Mouse (Mus musculus) heart, embryonic 14.5 days (tissue): Measurements from ENCODE around the gene Pold1. TPM values are rescaled to one million over a fixed set of nuclear protein-coding genes. Genes with fewer than 3 reads are reported as not detected.

Source experiments
- ATAC-seq: fragments of 200-750 bp; cut with Nextera tagmentation; 2 replicates; pipeline ENCODE4 v1.8.0; 2017; ENCODE audit warnings: low read depth, moderate TSS enrichment; ENCODE audit not compliant: insufficient number of reproducible peaks, insufficient read depth, low FRiP score
- H3K27ac ChIP-seq, 2 experiments: fragments of 200-500 bp in 1 of 2; fragments of 300-500 bp in 1 of 2; sonication (generic) in 1 of 2; replicated peaks in 1 of 2; 2 replicates each; pipeline ENCODE4 v1.5.1; 2012 to 2014; ENCODE audit warnings: low read depth in 2 of 2, low read length in 2 of 2, control low read depth in 1 of 2, mild to moderate bottlenecking in 1 of 2, mixed read lengths in 1 of 2; ENCODE audit not compliant: control insufficient read depth in 1 of 2, insufficient read depth in 1 of 2
- H3K27me3 ChIP-seq: fragments of 300-500 bp; sonication (generic); 2 replicates; pipeline ENCODE4 v1.6.1; 2014; ENCODE audit warnings: mild to moderate bottlenecking, low read length, control low read depth; ENCODE audit not compliant: control insufficient read depth, insufficient read depth
- H3K36me3 ChIP-seq: fragments of 300-500 bp; sonication (generic); 2 replicates; pipeline ENCODE4 v1.6.1; 2014; ENCODE audit warnings: mild to moderate bottlenecking, control low read depth, low read length, mixed read lengths; ENCODE audit not compliant: control insufficient read depth, insufficient read depth
- H3K4me1 ChIP-seq, 2 experiments: fragments of 200-500 bp in 1 of 2; fragments of 300-500 bp in 1 of 2; sonication (generic) in 1 of 2; 2 replicates each; pipeline ENCODE4 v1.6.1; 2012 to 2014; ENCODE audit warnings: low read length in 2 of 2, control low read depth in 1 of 2, mixed read lengths in 1 of 2; ENCODE audit not compliant: control insufficient read depth in 2 of 2, insufficient read depth in 2 of 2
- H3K4me2 ChIP-seq: fragments of 300-500 bp; sonication (generic); 2 replicates; pipeline ENCODE4 v1.6.1; 2014; ENCODE audit warnings: mild to moderate bottlenecking, low read length
- H3K4me3 ChIP-seq, 2 experiments: fragments of 200-500 bp in 1 of 2; fragments of 300-500 bp in 1 of 2; sonication (generic) in 1 of 2; 2 replicates each; pipeline ENCODE4 v1.5.1; 2012 to 2014; ENCODE audit warnings: low read length in 2 of 2, mild to moderate bottlenecking in 2 of 2, control low read depth in 1 of 2, low read depth in 1 of 2, moderate library complexity in 1 of 2; ENCODE audit not compliant: control insufficient read depth in 1 of 2, insufficient read depth in 1 of 2
- H3K9ac ChIP-seq: fragments of 300-500 bp; sonication (generic); 2 replicates; pipeline ENCODE4 v1.6.1; 2014; ENCODE audit warnings: mild to moderate bottlenecking, low read length
- H3K9me3 ChIP-seq: fragments of 300-500 bp; sonication (generic); 2 replicates; pipeline ENCODE4 v1.6.1; 2016; ENCODE audit warnings: low read length, control low read depth; ENCODE audit not compliant: control insufficient read depth
- WGBS: fragments of 180-500 bp; shearing (Covaris S2); extraction: QIAGEN DNeasy Blood & Tissue Kit; methylation state at CpG from one replicate; pipeline ENCODE4 v1.1.7; 2014; 5-methylcytosine and 5-hydroxymethylcytosine counted together
- polyA plus RNA-seq: library from polyadenylated mRNA; unstranded; fragments of >200 nt; fragmentation: Nextera tagmentation; extraction: Ambion mirVana; gene quantifications from 2 replicates; pipeline ENCODE4 v1.2.1, GENCODE M21; 2014

The Pold1 gene
- polyA plus RNA-seq, 1 experiment from 2014 or later, result 29.2 TPM

DNA sequence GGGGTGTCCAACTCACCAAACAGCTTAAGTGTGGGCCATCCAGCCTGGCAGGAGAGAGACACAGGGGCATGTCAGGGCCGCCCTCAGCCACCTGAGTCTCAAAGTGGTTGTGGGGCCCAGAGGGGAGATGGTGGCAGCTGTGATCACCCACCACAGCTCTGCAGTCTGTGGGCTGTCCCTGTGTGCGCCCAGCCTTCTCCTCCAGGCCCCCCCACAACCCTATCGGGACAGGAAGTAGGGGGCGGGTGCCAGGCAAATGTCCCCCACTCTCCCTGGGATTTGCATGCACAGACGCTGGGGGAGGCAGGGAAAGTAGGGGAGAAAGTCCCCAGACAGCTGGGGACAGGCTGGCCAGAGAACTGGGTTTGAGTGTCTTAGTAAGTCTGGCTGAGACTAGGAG, 17.4 kb downstream of the Pold1 start:
- Histone ChIP-seq H3K27me3 (peaks cover 17% of the 10 kb centered on the region), H3K9me3 (no peaks in the 10 kb centered on the region), H3K4me2 (no peak overlapping the region), H3K4me1 (peaks cover 3 to 8% of the 10 kb centered on the region in 2 experiments), H3K9ac (no peak overlapping the region), H3K36me3 (peaks cover 38% of the 10 kb centered on the region), H3K27ac (no peak overlapping the region), H3K4me3 (no peak overlapping the region)
- no peak for ATAC-seq
- WGBS, result 36% methylated on average over 5 of the region's 5 CpGs

GRCm38 (mm10) chr7:44530507-44530906, 18.1 kb downstream of the Pold1 start:
- peaks cover 32% of the 10 kb centered on the region for H3K36me3 ChIP-seq
- peaks cover 19% of the 10 kb centered on the region for H3K27me3 ChIP-seq
- H3K27ac ChIP-seq, result no peak overlapping the region
- H3K9ac ChIP-seq, result no peak overlapping the region
- 71% methylated on average over 3 of the region's 3 CpGs for WGBS
- no peaks in the 10 kb centered on the region for H3K9me3 ChIP-seq
- ATAC-seq, result no peak
- H3K4me3 ChIP-seq, result no peak overlapping the region
- no peak overlapping the region for H3K4me2 ChIP-seq
- H3K4me1 ChIP-seq, result peaks cover 4 to 8% of the 10 kb centered on the region in 2 experiments; a peak in 3 of 4 replicates

GRCm38 (mm10) chr7:44529518-44529917, 19.1 kb downstream of the Pold1 start:
- Histone ChIP-seq H3K4me1 (peaks cover 14 to 16% of the 10 kb centered on the region in 2 experiments), H3K36me3 (peaks cover 22% of the 10 kb centered on the region), H3K27me3 (peaks cover 22% of the 10 kb centered on the region), H3K27ac (no peak overlapping the region), H3K4me3 (no peak overlapping the region), H3K9ac (no peak overlapping the region), H3K9me3 (no peaks in the 10 kb centered on the region), H3K4me2 (no peak overlapping the region)
- no peak for ATAC-seq
- 69% methylated on average over 5 of the region's 5 CpGs for WGBS

DNA sequence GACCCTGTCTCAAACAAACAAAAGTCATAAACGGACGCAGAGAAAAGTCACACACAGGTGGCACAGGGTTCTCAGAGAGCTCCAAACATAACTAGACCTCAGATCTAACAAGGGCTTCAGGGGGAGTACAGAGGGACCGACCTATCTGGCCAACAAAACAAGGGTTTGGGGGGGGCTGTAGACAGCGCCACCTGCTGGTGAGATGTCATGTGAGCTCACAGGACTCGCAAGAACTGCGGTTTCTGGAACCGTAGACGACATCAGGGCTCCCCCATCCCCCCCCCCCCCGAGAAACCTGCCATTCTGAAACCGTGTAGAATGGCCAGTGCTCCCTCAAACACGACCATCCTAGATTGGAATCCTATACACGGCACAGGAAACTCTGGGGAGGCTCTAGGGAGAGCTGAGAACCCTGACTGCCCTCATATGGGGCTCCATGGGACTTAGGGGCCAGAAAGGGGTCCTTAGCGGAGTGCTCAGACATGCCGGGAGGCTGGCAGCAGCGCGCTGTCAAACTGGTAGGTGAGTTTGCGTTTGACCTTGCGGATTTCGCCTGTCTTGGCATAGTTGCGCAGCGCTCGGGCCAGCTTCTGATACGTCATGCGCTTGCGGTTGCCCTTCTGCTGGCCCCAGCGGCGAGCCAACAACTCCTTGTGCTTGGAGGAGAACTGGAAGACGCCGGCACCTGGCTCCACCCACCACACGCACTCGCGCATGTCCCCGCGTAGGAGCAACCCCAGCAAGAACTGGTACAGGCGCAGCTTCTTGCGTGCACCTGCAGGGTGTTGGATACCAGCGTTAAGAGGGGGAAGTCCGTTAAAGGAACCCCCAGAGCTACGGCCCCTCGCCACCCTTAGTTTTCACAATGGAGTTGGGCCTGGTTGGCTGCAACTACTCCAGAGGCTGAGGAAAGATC, 20.9 kb downstream of the Pold1 start:
- peaks cover 40% of the 10 kb centered on the region for H3K27me3 ChIP-seq
- ATAC-seq, result no peak
- no peak overlapping the region for H3K27ac ChIP-seq

DNA sequence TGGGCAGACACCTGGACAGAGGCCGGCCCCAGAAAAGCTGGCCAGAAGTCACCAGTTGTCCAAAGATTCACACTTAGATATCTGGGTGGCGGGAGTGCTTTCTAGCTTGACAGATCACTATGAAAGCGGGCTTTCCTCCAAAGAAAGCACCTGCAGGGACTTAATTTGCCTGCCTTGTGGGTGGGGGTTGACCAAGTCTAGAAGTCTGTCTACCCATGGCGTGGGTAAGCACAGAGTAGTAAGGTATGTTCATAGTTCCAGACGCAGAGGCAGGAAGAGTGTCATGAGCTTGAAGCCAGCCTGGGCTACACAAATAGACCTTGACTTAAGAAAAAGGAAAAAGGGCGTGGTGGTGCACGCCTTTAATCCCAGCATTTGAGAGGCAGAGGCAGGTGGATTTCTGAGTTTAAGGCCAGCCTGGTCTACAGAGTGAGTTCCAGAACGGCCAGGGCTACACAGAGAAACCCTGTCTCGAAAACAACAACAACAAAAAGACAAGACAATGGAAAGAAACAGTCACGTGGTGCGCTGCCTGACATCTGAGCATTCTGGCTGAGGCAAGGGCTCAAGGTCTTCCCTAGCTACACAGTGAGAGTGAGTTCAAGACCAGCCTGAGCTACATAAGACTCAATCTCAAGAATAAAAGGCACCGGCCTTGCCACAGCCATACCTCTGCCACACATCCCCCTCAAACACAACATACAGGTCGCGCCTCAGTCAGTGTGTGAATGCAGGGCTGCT, 22.1 kb downstream of the Pold1 start:
- no peak for ATAC-seq
- WGBS, result 81% methylated on average over 14 of the region's 14 CpGs

More for the DNA sequence above, 20.9 kb downstream of the Pold1 start:
- Histone ChIP-seq H3K9me3 (no peaks in the 10 kb centered on the region), H3K4me2 (peak overlapping the region; percentile 91), H3K9ac (peak overlapping the region; percentile 71), H3K36me3 (peaks cover 4% of the 10 kb centered on the region), H3K4me3 (peak overlapping the region; percentile 18 to 43), H3K4me1 (peaks cover 16 to 17% of the 10 kb centered on the region in 2 experiments)
- 6% methylated on average over 40 of the region's 40 CpGs for WGBS

DNA sequence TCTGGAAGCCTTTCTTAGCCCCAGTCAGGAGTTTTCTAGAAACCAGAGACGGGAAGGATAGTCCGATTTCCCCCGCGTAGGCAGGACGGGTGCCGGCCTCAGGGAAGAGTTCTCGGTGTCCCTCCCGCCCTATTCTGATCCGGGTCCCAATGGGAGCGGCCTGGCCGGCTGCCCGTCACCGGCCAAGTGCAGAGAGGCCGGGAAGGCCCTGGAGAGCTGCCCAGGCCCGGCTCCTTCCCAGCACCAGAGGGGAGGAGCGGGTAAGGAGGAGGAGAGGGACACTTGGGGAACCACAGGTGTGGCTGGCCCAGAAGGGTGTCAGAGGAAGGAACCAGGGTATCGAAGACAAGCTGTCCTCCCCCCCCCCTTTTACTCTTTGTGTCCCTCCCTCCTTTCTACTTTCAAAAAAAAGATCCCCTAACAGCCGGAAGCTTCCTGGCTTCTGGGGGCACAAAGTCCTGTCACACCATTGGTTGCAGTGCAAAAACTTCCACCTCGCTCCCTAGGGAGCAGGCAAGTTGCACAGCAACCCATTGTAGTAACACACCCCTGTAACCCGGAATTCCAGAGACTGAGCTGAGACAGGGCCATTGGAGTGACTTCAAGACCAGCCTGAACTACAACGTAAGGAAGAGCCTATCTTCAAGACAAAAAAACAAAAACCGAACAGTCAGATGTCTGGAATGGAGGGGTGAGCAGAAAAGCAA, 23.4 kb downstream of the Pold1 start:
- Histone ChIP-seq H3K4me1 (peaks cover 17 to 20% of the 10 kb centered on the region in 2 experiments), H3K4me3 (peak overlapping the region in 1 of 2 experiments; percentile 2; a peak in 2 of 4 replicates), H3K9ac (peak overlapping the region; percentile 70), H3K4me2 (peak overlapping the region; percentile 57), H3K9me3 (no peaks in the 10 kb centered on the region), H3K27me3 (peaks cover 61% of the 10 kb centered on the region), H3K36me3 (no peaks in the 10 kb centered on the region), H3K27ac (peak overlapping the region in 1 of 2 experiments; percentile 24; a peak in 1 of 4 replicates)
- 12% methylated on average over 22 of the region's 22 CpGs for WGBS
- ATAC-seq, result peak; percentile 66

More for the DNA sequence above, 22.1 kb downstream of the Pold1 start:
- Histone ChIP-seq H3K4me2 (no peak overlapping the region), H3K4me1 (peaks cover 17 to 19% of the 10 kb centered on the region in 2 experiments), H3K36me3 (no peaks in the 10 kb centered on the region), H3K9me3 (no peaks in the 10 kb centered on the region), H3K9ac (no peak overlapping the region), H3K27ac (no peak overlapping the region), H3K4me3 (no peak overlapping the region), H3K27me3 (peaks cover 51% of the 10 kb centered on the region)

GRCm38 (mm10) chr7:44524502-44524901, 24.1 kb downstream of the Pold1 start, which contains the start of gene Mybpc2:
Gene Mybpc2, minus strand, starts transcription at chr7:44524656.
- 25% methylated on average over 12 of the region's 12 CpGs for WGBS
- Histone ChIP-seq H3K4me2 (peak within 1 kb of the TSS; percentile 57), H3K27me3 (peaks cover 56% of the 10 kb centered on the region), H3K36me3 (no peaks in the 10 kb centered on the region), H3K4me1 (peaks cover 17 to 20% of the 10 kb centered on the region in 2 experiments), H3K9ac (peak within 1 kb of the TSS; percentile 70), H3K27ac (peak within 1 kb of the TSS; percentile 10 to 24; a peak in 1 of 4 replicates), H3K4me3 (peak within 1 kb of the TSS in 1 of 2 experiments; percentile 2; a peak in 2 of 4 replicates), H3K9me3 (no peaks in the 10 kb centered on the region)
- no peak for ATAC-seq
